Mouse (Mus musculus) limb, embryonic 15.5 days (tissue): Measurements from ENCODE around the gene Rpl21. TPM values are rescaled to one million over a fixed set of nuclear protein-coding genes. Genes with fewer than 3 reads are reported as not detected.

Source experiments
- ATAC-seq: fragments of 200-750 bp; cut with Nextera tagmentation; 2 replicates; pipeline ENCODE4 v1.8.0; 2017; ENCODE audit warnings: low read depth, moderate TSS enrichment; ENCODE audit not compliant: insufficient number of reproducible peaks, low FRiP score, low TSS enrichment
- H3K27ac ChIP-seq: fragments of 300-500 bp; sonication (generic); 2 replicates; pipeline ENCODE4 v1.5.1; 2015; ENCODE audit warnings: moderate library complexity, mild to moderate bottlenecking, inconsistent platforms
- H3K27me3 ChIP-seq: fragments of 300-500 bp; sonication (generic); 2 replicates; pipeline ENCODE4 v1.6.1; 2015; ENCODE audit warnings: inconsistent platforms
- H3K36me3 ChIP-seq: fragments of 300-500 bp; sonication (generic); 2 replicates; pipeline ENCODE4 v1.6.1; 2015; ENCODE audit warnings: inconsistent platforms
- H3K4me1 ChIP-seq: fragments of 300-500 bp; sonication (generic); 2 replicates; pipeline ENCODE4 v1.6.1; 2015; ENCODE audit warnings: inconsistent platforms
- H3K4me2 ChIP-seq: fragments of 300-500 bp; sonication (generic); 2 replicates; pipeline ENCODE4 v1.6.1; 2015; ENCODE audit warnings: mild to moderate bottlenecking, inconsistent platforms
- H3K4me3 ChIP-seq: fragments of 300-500 bp; sonication (generic); 2 replicates; pipeline ENCODE4 v1.5.1; 2015; ENCODE audit warnings: mild to moderate bottlenecking, inconsistent platforms
- H3K9ac ChIP-seq: fragments of 300-500 bp; sonication (generic); 2 replicates; pipeline ENCODE4 v1.6.1; 2015; ENCODE audit warnings: inconsistent platforms
- H3K9me3 ChIP-seq: fragments of 300-500 bp; sonication (generic); 2 replicates; pipeline ENCODE4 v1.6.1; 2016; ENCODE audit warnings: inconsistent platforms
- WGBS: fragments of 180-500 bp; shearing (Covaris S2); methylation state at CpG from one replicate; pipeline ENCODE4 v1.1.7; 2015; 5-methylcytosine and 5-hydroxymethylcytosine counted together
- polyA plus RNA-seq: library from polyadenylated mRNA; unstranded; fragments of >200 nt; fragmentation: Nextera tagmentation; extraction: Ambion mirVana; gene quantifications from 2 replicates; pipeline ENCODE4 v1.2.1, GENCODE M21; 2015

Rpl21 gene
- 448 and 534 TPM in 2 replicates for polyA plus RNA-seq

GRCm38 (mm10) chr5:146832769-146833448, at the start of gene Rpl21:
Gene Rpl21, plus strand, starts transcription at chr5:146832890.
- under 1% methylated on average over 60 of the region's 60 CpGs for WGBS
- peak; percentile 97 for ATAC-seq
- H3K9ac ChIP-seq: peak within 1 kb of the TSS; percentile 97

GRCm38 (mm10) chr5:146783300-146783699, 49.4 kb upstream of the Rpl21 start:
- no peaks in the 10 kb centered on the region for H3K9me3 ChIP-seq
- no peaks in the 10 kb centered on the region for H3K36me3 ChIP-seq
- no peak overlapping the region for H3K4me2 ChIP-seq
- H3K4me1 ChIP-seq: peaks cover 7% of the 10 kb centered on the region; the same call in 1 of the 2 replicates
- H3K27ac ChIP-seq: no peak overlapping the region
- H3K4me3 ChIP-seq: no peak overlapping the region
- no peak for ATAC-seq
- H3K27me3 ChIP-seq: no peaks in the 10 kb centered on the region
- 81% methylated on average over 10 of the region's 10 CpGs for WGBS
- no peak overlapping the region for H3K9ac ChIP-seq

More at GRCm38 (mm10) chr5:146832769-146833448, at the start of gene Rpl21:
- Histone ChIP-seq H3K36me3 (peaks cover 35% of the 10 kb centered on the region), H3K27ac (peak within 1 kb of the TSS; percentile 89), H3K4me2 (peak within 1 kb of the TSS; percentile 53), H3K9me3 (no peaks in the 10 kb centered on the region), H3K4me1 (peaks cover 9% of the 10 kb centered on the region), H3K4me3 (peak within 1 kb of the TSS; percentile 93), H3K27me3 (no peaks in the 10 kb centered on the region)

GRCm38 (mm10) chr5:146783891-146784290, 48.8 kb upstream of the Rpl21 start:
- ATAC-seq: no peak
- 89% methylated on average over 10 of the region's 10 CpGs for WGBS
- no peaks in the 10 kb centered on the region for H3K27me3 ChIP-seq
- H3K27ac ChIP-seq: no peak overlapping the region
- no peak overlapping the region for H3K4me3 ChIP-seq
- H3K4me2 ChIP-seq: no peak overlapping the region
- no peak overlapping the region for H3K9ac ChIP-seq
- no peaks in the 10 kb centered on the region for H3K9me3 ChIP-seq
- peaks cover 7% of the 10 kb centered on the region; the same call in 1 of the 2 replicates for H3K4me1 ChIP-seq
- no peaks in the 10 kb centered on the region for H3K36me3 ChIP-seq

- H3K4me2 ChIP-seq: no peak overlapping the region
- no peak overlapping the region for H3K4me3 ChIP-seq
- H3K36me3 ChIP-seq: no peaks in the 10 kb centered on the region
- H3K4me1 ChIP-seq: peaks cover 17% of the 10 kb centered on the region
- no peaks in the 10 kb centered on the region for H3K27me3 ChIP-seq
- no peak overlapping the region for H3K9ac ChIP-seq
- WGBS: 50% methylated on average over 8 of the region's 8 CpGs
- H3K9me3 ChIP-seq: no peaks in the 10 kb centered on the region
- H3K27ac ChIP-seq: no peak overlapping the region
- ATAC-seq: no peak
These were observed 46.6 kb upstream of the Rpl21 start for GRCm38 (mm10) chr5:146786123-146786522.

- WGBS: 64% methylated on average over 9 of the region's 9 CpGs
- peaks cover 37% of the 10 kb centered on the region for H3K4me1 ChIP-seq
- no peaks in the 10 kb centered on the region for H3K9me3 ChIP-seq
- no peak overlapping the region for H3K9ac ChIP-seq
- H3K36me3 ChIP-seq: no peaks in the 10 kb centered on the region
- H3K4me2 ChIP-seq: no peak overlapping the region
- no peaks in the 10 kb centered on the region for H3K27me3 ChIP-seq
- ATAC-seq: no peak
- no peak overlapping the region for H3K27ac ChIP-seq
- H3K4me3 ChIP-seq: no peak overlapping the region
These were observed 43.3 kb upstream of the Rpl21 start for GRCm38 (mm10) chr5:146789413-146789812.

- ATAC-seq: no peak
- H3K4me1 ChIP-seq: peaks cover 37% of the 10 kb centered on the region
- H3K27me3 ChIP-seq: no peaks in the 10 kb centered on the region
- no peak overlapping the region; the same call in 1 of the 2 replicates for H3K27ac ChIP-seq
- no peak overlapping the region for H3K4me2 ChIP-seq
- no peaks in the 10 kb centered on the region for H3K9me3 ChIP-seq
- 58% methylated on average over 8 of the region's 8 CpGs for WGBS
- no peak overlapping the region for H3K4me3 ChIP-seq
- no peak overlapping the region for H3K9ac ChIP-seq
- no peaks in the 10 kb centered on the region for H3K36me3 ChIP-seq
These were observed 41.7 kb upstream of the Rpl21 start for GRCm38 (mm10) chr5:146790944-146791343.

GRCm38 (mm10) chr5:146792140-146792791, 40.4 kb upstream of the Rpl21 start:
- H3K36me3 ChIP-seq: no peaks in the 10 kb centered on the region
- no peaks in the 10 kb centered on the region for H3K9me3 ChIP-seq
- WGBS: 67% methylated on average over 7 of the region's 7 CpGs
- ATAC-seq: no peak
- no peaks in the 10 kb centered on the region for H3K27me3 ChIP-seq
- no peak overlapping the region for H3K4me3 ChIP-seq
- no peak overlapping the region for H3K27ac ChIP-seq
- H3K9ac ChIP-seq: no peak overlapping the region
- no peak overlapping the region for H3K4me2 ChIP-seq
- H3K4me1 ChIP-seq: peaks cover 37% of the 10 kb centered on the region

- Histone ChIP-seq H3K27ac (peak overlapping the region; percentile 93), H3K4me2 (peak overlapping the region; percentile 63), H3K9me3 (no peaks in the 10 kb centered on the region), H3K4me3 (peak overlapping the region; percentile 98), H3K9ac (peak overlapping the region; percentile 89), H3K27me3 (no peaks in the 10 kb centered on the region), H3K4me1 (peaks cover 37% of the 10 kb centered on the region), H3K36me3 (no peaks in the 10 kb centered on the region)
- ATAC-seq: no peak
- 1% methylated on average over 18 of the region's 18 CpGs for WGBS
These were observed 39.0 kb upstream of the Rpl21 start for GRCm38 (mm10) chr5:146793630-146794083.

GRCm38 (mm10) chr5:146794084-146794852, 38.4 kb upstream of the Rpl21 start:
- H3K9me3 ChIP-seq: no peaks in the 10 kb centered on the region
- H3K4me3 ChIP-seq: peak overlapping the region; percentile 98
- under 1% methylated on average over 78 of the region's 83 CpGs for WGBS
- H3K9ac ChIP-seq: peak overlapping the region; percentile 89
- H3K36me3 ChIP-seq: no peaks in the 10 kb centered on the region
- H3K27ac ChIP-seq: peak overlapping the region; percentile 93
- peaks cover 37% of the 10 kb centered on the region for H3K4me1 ChIP-seq
- peak; percentile 27; the same call in 1 of the 2 replicates for ATAC-seq
- H3K4me2 ChIP-seq: peak overlapping the region; percentile 63
- H3K27me3 ChIP-seq: no peaks in the 10 kb centered on the region

- H3K27me3 ChIP-seq: no peaks in the 10 kb centered on the region
- H3K9me3 ChIP-seq: no peaks in the 10 kb centered on the region
- peaks cover 31% of the 10 kb centered on the region for H3K4me1 ChIP-seq
- no peaks in the 10 kb centered on the region for H3K36me3 ChIP-seq
- peak; percentile 98 for ATAC-seq
- H3K4me3 ChIP-seq: peak within 1 kb of the TSS; percentile 98
- under 1% methylated on average over 45 of the region's 51 CpGs for WGBS
- H3K9ac ChIP-seq: peak within 1 kb of the TSS; percentile 89
- peak within 1 kb of the TSS; percentile 93 for H3K27ac ChIP-seq
- peak within 1 kb of the TSS; percentile 63 for H3K4me2 ChIP-seq
These were observed 37.8 kb upstream of the Rpl21 start, which contains the start of gene Usp12 for GRCm38 (mm10) chr5:146794853-146795252. Gene Usp12, minus strand, starts transcription at chr5:146795006.

- no peaks in the 10 kb centered on the region for H3K36me3 ChIP-seq
- WGBS: 82% methylated on average over 13 of the region's 13 CpGs
- H3K4me3 ChIP-seq: no peak overlapping the region
- no peak overlapping the region for H3K9ac ChIP-seq
- no peak overlapping the region for H3K27ac ChIP-seq
- no peaks in the 10 kb centered on the region for H3K27me3 ChIP-seq
- H3K4me1 ChIP-seq: peaks cover 24% of the 10 kb centered on the region
- no peak overlapping the region for H3K4me2 ChIP-seq
- ATAC-seq: no peak
- no peaks in the 10 kb centered on the region for H3K9me3 ChIP-seq
These were observed 37.0 kb upstream of the Rpl21 start for GRCm38 (mm10) chr5:146795728-146796127.
